Mouse (Mus musculus): ENCODE results near the gene Ckap4. TPM values are rescaled to one million over a fixed set of nuclear protein-coding genes. Genes with fewer than 3 reads are reported as not detected.
"Not testable (repeated sequence)": the region's sequence is repeated elsewhere in the genome, so short reads cannot be mapped to it uniquely, and the experiment has no call there.

The Ckap4 gene
- total RNA-seq, 2 experiments from 2014 or later, result 111 to 115 TPM

DNA sequence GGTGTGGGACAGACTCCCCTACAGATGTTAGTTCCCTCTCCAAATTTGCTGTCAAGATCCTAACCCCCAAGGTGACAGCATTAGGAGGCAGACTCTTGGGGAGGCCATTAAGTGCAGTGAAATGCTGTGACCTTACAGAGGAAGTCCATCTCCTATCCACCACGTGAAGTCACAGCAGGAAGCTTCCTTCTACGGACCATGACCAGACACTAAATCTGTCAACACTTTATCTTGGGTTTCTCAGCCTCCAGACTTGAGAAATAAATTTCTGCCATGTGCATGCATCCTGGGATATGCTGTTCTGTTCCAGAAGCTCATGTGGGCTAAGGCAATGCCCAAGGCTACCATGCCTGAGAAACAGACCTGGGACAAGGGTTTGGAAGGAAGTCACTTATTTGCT is 35.0 kb downstream of the Ckap4 start:
- no peak for DNase-seq

GRCm38 (mm10) chr10:84496805-84497204 is 37.1 kb downstream of the Ckap4 start:
- no peak for DNase-seq

DNA sequence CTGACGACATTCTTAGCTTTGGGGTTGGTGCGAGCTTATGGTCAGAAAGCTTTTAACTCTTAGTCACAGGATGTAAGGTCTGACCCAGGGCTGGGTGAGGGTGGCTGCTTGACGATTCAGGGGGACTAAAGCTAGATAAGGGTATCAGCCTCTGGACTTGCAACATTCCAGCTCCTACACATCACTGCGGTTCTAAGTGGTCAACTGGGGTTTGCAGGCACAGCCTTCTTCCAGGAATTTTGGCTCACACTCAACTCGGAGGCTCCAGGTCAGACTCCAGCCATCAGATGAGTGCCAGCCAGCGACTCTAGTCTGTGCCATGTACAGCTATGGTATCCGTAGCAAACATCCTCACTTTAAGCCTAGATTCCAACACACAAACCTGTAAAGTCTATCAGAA is 39.4 kb downstream of the Ckap4 start:
- peak; percentile 16 for DNase-seq

GRCm38 (mm10) chr10:84490115-84490514 is 43.7 kb downstream of the Ckap4 start:
- DNase-seq, result no peak

DNA sequence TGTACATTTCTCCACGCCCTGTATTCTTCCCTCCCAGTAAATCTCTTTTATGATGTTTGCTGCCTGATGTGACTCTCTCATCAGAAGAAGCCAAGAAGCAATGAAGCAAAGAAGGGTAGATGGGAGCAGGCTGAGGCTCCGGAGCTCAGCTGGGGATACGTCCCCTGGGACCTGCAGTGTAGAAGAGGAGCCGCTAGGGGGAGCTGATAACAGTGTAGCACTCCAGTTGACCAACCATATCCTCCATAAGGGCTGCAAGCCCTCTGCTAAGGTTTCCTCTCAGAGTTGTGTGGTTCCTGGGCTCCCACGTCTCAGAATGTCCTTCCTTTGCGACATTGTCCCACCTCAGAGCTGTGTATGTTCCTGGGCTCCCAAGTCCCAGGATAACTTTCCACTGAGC is 45.5 kb downstream of the Ckap4 start:
- peak; percentile 76 for DNase-seq

- no peak for DNase-seq
These were observed 49.2 kb downstream of the Ckap4 start for GRCm38 (mm10) chr10:84484661-84485060.

DNA sequence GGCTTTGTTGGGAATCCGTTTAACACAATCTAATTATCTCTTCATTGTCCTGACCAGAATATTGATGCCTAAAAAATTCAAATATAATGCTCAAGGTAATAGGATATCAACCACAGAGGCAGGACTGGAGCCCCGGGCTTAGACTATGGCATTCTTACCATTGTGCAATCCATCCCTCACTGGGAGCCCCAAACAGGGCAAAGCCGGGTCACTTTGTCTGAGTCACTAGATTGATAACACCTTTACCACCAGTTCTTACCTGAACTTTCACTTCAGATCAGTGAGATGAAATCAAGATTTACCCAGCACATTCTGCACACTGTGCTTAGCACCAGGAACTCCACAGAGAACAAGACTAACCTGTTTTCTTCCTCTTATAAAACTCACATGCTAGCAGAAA is 50.3 kb downstream of the Ckap4 start:
- no peak for DNase-seq

- DNase-seq, result no peak
These were observed 50.8 kb downstream of the Ckap4 start for GRCm38 (mm10) chr10:84483069-84483468.

DNA sequence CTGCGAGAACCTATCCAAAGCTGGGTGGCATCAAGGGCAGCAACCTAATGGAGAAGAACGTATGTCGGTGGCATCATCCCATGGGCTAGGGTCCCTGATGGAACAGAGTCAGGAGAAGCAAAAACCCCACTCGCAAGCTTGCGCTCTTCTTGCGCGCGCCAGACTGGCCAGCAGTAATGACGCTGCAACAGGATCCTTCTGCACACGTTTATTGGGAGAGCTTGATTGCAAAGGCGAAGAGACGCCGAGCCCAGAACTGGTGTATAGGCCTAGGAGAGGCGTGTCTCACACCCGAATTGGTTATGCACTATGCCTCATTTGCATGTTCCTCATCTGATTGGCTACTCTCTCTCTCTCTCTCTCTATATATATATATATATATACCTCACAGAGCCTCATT is 51.4 kb downstream of the Ckap4 start:
- DNase-seq, result not testable (repeated sequence)

DNA sequence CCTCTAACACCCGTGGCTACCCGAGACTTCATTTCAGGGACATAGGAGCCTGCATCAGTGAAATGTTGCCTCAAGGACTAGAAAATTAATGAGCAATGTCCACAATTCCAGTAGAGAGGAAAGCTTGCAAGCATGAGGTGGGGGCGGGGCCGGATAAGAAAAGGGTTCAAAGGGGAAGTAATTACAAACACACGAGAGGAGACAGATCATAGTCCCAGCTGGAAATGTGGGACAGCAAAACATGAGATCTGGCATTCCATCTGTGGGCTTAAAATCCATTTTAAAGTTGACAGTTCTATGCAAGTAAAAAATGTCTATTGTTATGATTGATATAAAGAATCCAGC is 52.6 kb downstream of the Ckap4 start:
- DNase-seq, result no peak

GRCm38 (mm10) chr10:84480667-84481326 is 53.1 kb downstream of the Ckap4 start:
- peak; percentile 14 for DNase-seq

GRCm38 (mm10) chr10:84480146-84480545 is 53.7 kb downstream of the Ckap4 start:
- DNase-seq, result no peak

DNA sequence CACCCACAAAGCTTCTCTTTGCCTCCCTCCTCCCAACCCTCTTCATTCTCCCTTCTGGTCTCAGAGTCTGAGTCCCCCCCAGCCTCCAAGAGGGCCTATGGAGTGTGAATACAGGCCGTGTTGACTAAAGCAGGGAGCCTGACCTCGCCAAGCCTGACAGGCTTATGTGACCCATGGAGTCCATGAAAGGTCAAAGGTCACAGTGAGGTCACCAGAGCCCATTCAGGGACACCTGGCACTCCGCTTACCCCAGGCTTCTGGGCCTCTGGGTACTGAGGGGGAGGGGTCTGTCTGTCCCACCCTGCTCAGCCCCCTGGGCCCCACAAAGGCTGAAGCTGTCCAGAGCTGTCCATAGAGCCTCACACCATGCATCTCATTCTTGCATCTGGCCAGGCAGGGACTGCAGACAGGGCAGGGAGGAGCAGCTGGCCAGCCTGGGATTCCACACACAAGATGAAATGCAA is 56.2 kb downstream of the Ckap4 start:
- no peak for DNase-seq

DNA sequence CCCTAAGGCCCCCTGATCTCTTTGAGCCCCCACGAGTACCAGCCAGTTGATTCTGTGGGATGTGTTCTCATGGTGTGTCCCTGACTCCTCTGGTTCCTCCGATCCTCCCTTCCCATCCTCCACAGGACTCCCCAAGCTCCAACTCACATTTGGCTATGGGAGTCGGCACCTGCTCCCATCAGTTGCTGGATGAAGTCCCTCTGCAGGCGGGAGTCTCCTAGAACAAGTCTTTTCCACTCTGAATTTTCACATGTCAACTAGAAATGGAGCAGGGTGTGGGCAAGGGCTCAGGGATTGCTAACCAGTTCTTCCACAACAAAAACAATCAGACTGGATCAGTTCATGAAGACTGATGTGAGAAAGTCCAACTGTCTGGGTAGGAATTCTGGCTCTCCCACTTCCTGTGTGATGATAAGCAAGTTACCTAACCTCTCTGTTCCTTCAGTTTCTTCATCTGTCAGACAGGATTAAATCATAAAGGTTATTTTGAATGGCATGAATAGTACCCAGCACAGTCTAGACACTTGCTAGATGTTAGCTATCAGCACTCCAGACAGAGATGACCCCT is 56.7 kb downstream of the Ckap4 start:
- DNase-seq, result no peak

Other genes starting within 250 kb of the Ckap4 start
- gene Nuak1, start 93.5 kb downstream of the Ckap4 start, total RNA-seq (2021), result 10 to 100 TPM; 39.5 to 45.8 TPM
- gene Tcp11l2, start 42.6 kb upstream of the Ckap4 start, total RNA-seq (2021), result 10 to 100 TPM; 26.4 to 33.4 TPM
- gene Polr3b, start 88.2 kb upstream of the Ckap4 start, total RNA-seq (2021), result 10 to 100 TPM; 13.8 to 14.9 TPM
- not detected for gene Rfx4, start 222.0 kb upstream of the Ckap4 start, total RNA-seq (2021)